Mouse (Mus musculus) stomach, postnatal 0 days (tissue): ENCODE data around the gene Ggps1. TPM values are rescaled to one million over a fixed set of nuclear protein-coding genes. Genes with fewer than 3 reads are reported as not detected.
A peak's percentile ranks its signal among the peaks of the same experiment; 100 is the strongest.

ENCODE experiments used
- ATAC-seq: fragments of 200-750 bp; cut with Nextera tagmentation; 2 replicates; pipeline ENCODE4 v1.8.0; 2017; ENCODE audit not compliant: low FRiP score, low TSS enrichment
- DNase-seq: peaks from one replicate; pipeline ENCODE4 v3.0.0-alpha.2; 2016; ENCODE audit warnings: low spot score
- H3K27ac ChIP-seq: fragments of 300-500 bp; sonication (generic); replicated peaks from 2 replicates; pipeline ENCODE4 v1.5.1; 2014; ENCODE audit warnings: mild to moderate bottlenecking, control low read depth
- H3K27me3 ChIP-seq: fragments of 300-500 bp; sonication (generic); 2 replicates; pipeline ENCODE4 v1.6.1; 2014; ENCODE audit warnings: low read length; ENCODE audit not compliant: control insufficient read depth, insufficient read depth
- H3K36me3 ChIP-seq: fragments of 300-500 bp; sonication (generic); 2 replicates; pipeline ENCODE4 v1.6.1; 2014; ENCODE audit warnings: low read length, mixed read lengths; ENCODE audit not compliant: control insufficient read depth, insufficient read depth
- H3K4me1 ChIP-seq: fragments of 300-500 bp; sonication (generic); replicated peaks from 2 replicates; pipeline ENCODE4 v1.6.1; 2014; ENCODE audit warnings: antibody characterized with exemption; ENCODE audit not compliant: control insufficient read depth, insufficient read depth
- H3K4me2 ChIP-seq: fragments of 300-500 bp; sonication (generic); replicated peaks from 2 replicates; pipeline ENCODE4 v1.6.1; 2014; ENCODE audit warnings: low read depth, mild to moderate bottlenecking, control low read depth, moderate library complexity
- H3K4me3 ChIP-seq: fragments of 300-500 bp; sonication (generic); 2 replicates; pipeline ENCODE4 v1.5.1; 2014; ENCODE audit warnings: low read depth, low read length, control low read depth
- H3K9ac ChIP-seq: fragments of 300-500 bp; sonication (generic); 2 replicates; pipeline ENCODE4 v1.6.1; 2014; ENCODE audit warnings: mild to moderate bottlenecking, low read length, control low read depth, mixed read lengths
- H3K9me3 ChIP-seq: fragments of 300-500 bp; sonication (generic); 2 replicates; pipeline ENCODE4 v1.6.1; 2016; ENCODE audit warnings: low read length; ENCODE audit not compliant: control insufficient read depth
- CTCF ChIP-seq: IDR thresholded peaks from 2 replicates; pipeline ENCODE4 v1.5.1; 2016; ENCODE audit warnings: antibody characterized with exemption, low read depth, mild to moderate bottlenecking, moderate library complexity
- EP300 ChIP-seq: optimal IDR thresholded peaks from 2 replicates; pipeline ENCODE3; 2016; ENCODE audit warnings: antibody characterized with exemption
- WGBS: fragments of 180-500 bp; shearing (Covaris S2); extraction: QIAGEN DNeasy Blood & Tissue Kit; methylation state at CpG from one replicate; pipeline ENCODE4 v1.1.7; 2014; 5-methylcytosine and 5-hydroxymethylcytosine counted together
- polyA plus RNA-seq: library from polyadenylated mRNA; unstranded; fragments of >200 nt; fragmentation: Nextera tagmentation; extraction: Ambion mirVana; gene quantifications from 2 replicates; pipeline ENCODE4 v1.2.1, GENCODE M21; 2015

The Ggps1 gene
- polyA plus RNA-seq, 1 experiment from 2014 or later = 28.0 TPM

DNA sequence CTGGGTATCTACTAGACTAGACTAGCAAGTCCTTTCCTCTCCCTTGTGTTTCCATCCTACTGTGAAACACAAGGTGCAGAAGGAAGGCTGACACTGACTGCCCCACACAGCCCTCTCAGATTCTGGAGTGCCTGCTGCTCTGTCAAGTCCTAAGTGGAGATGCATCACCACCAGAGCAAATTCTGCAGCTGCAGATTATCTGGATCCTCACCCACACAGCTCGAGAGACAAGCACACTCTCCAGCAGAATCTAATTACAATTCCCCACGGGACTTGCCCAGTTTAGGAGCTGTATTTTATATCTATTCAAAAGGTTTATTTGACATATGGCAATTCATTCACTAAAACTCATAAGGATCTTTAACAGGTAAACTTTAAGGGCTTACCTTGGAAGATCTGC is 57.2 kb downstream of the Ggps1 start:
- H3K4me2 ChIP-seq = no peak overlapping the region
- no peaks in the 10 kb centered on the region for H3K9me3 ChIP-seq
- peaks cover 15% of the 10 kb centered on the region for H3K36me3 ChIP-seq
- no peak overlapping the region for H3K9ac ChIP-seq
- 62% methylated on average over 2 of the region's 2 CpGs for WGBS
- DNase-seq (no peak), ATAC-seq (no peak)
- TF ChIP-seq CTCF = no peak
- no peak for TF ChIP-seq EP300
- no peaks in the 10 kb centered on the region for H3K4me1 ChIP-seq
- H3K27me3 ChIP-seq = no peaks in the 10 kb centered on the region
- H3K27ac ChIP-seq = no peak overlapping the region
- H3K4me3 ChIP-seq = no peak overlapping the region

DNA sequence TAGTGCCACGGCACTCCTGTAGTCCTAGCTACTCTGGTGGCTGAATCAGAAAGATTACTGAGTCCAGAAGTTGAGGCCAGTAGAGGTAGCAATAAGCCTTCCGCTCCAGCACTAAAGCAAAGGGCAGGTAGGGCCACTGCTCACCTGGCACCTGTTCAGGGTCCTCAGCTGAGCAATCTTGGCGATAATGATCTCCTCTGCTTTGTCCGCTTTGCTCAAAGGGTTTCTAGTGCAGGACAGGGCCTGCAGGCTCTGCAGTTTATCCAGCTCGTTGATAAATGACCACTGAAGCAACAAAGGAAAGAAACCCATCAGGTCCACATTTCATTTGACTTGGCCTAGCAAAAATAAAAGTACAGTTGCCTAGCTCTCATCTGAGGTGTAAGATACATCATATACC is 58.3 kb downstream of the Ggps1 start:
- Histone ChIP-seq H3K27me3 (no peaks in the 10 kb centered on the region), H3K9ac (no peak overlapping the region), H3K4me1 (no peaks in the 10 kb centered on the region), H3K36me3 (peaks cover 18% of the 10 kb centered on the region), H3K9me3 (no peaks in the 10 kb centered on the region), H3K4me3 (no peak overlapping the region), H3K27ac (no peak overlapping the region), H3K4me2 (no peak overlapping the region)
- ATAC-seq (no peak), DNase-seq (no peak)
- TF ChIP-seq EP300 = no peak
- 84% methylated on average over 5 of the region's 5 CpGs for WGBS

DNA sequence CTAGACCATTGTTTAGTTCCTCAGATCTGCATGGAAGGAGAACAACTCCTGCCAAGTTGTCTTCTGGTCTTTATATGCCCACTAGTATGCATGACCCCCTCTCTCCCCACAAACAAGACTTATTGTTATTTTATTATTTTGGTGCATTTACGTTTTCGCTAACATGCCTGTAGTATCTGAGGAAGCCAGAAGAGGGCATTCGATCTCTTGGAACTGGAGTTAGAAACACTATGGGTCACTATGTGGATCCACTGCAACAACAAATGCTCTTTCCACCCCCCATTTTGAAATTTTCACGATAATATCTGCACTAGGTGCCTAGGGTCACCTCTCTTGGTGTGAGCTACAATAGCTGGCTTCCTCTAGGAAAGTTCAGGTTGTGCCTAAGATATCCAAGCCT is 59.2 kb downstream of the Ggps1 start:
- Histone ChIP-seq H3K4me2 (no peak overlapping the region), H3K9me3 (no peaks in the 10 kb centered on the region), H3K4me3 (no peak overlapping the region), H3K36me3 (peaks cover 22% of the 10 kb centered on the region), H3K27ac (no peak overlapping the region), H3K9ac (no peak overlapping the region), H3K4me1 (no peaks in the 10 kb centered on the region), H3K27me3 (no peaks in the 10 kb centered on the region)
- TF ChIP-seq EP300 (no peak), CTCF (peak; percentile 64)
- DNase-seq (no peak), ATAC-seq (no peak)
- WGBS = 80% methylated on average over 4 of the region's 4 CpGs

DNA sequence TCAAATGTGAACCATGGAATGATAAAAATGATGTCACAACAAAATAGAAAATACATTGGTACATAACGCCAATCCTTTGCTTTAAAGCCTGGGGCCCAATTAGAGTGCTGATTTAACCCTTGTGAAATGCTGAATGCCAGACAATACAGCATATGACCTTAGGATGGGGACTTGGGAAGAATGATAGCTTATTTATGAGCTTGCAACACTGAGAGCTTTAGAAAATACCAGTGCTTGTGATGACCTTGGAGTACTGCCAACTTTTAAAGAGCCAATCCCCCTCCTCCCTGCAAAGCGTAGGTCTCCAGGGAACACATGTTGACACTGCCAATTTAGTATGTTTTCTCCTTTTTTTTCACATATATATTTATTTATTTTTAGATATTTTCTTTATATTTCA is 60.6 kb downstream of the Ggps1 start:
- Histone ChIP-seq H3K9me3 (no peaks in the 10 kb centered on the region), H3K4me3 (no peak overlapping the region), H3K4me2 (no peak overlapping the region), H3K36me3 (peaks cover 27% of the 10 kb centered on the region), H3K27me3 (no peaks in the 10 kb centered on the region), H3K9ac (no peak overlapping the region), H3K4me1 (no peaks in the 10 kb centered on the region), H3K27ac (no peak overlapping the region)
- no peak for TF ChIP-seq CTCF
- no peak for TF ChIP-seq EP300
- WGBS = 70% methylated on average over 2 of the region's 2 CpGs
- DNase-seq (no peak), ATAC-seq (no peak)

Other genes starting within 250 kb of the Ggps1 start
- 17.4 and 18.0 TPM in 2 replicates for gene B3galnt2, start 109.0 kb downstream of the Ggps1 start, polyA plus RNA-seq
- 29.8 and 31.8 TPM in 2 replicates for gene Tbce, start 23.9 kb downstream of the Ggps1 start, polyA plus RNA-seq
- gene Arid4b, start 256 bp downstream of the Ggps1 start, polyA plus RNA-seq = 31.1 and 32.1 TPM in 2 replicates